Mouse (Mus musculus) gastrocnemius, adult 2 months (tissue): Measurements from ENCODE around the gene Ethe1. TPM values are rescaled to one million over a fixed set of nuclear protein-coding genes. Genes with fewer than 3 reads are reported as not detected.

Experiments used
- DNase-seq: peaks from one replicate; pipeline ENCODE4 v3.0.0; 2022
- H3K27ac ChIP-seq: fragments of 200-600 bp; 2 replicates; pipeline ENCODE4 v1.8.1; 2022; ENCODE audit warnings: mild to moderate bottlenecking
- H3K4me3 ChIP-seq: fragments of 200-600 bp; 2 replicates; pipeline ENCODE4 v1.8.1; 2022; ENCODE audit warnings: mild to moderate bottlenecking, moderate library complexity
- CTCF ChIP-seq: fragments of 200-600 bp; IDR thresholded peaks from 2 replicates; pipeline ENCODE4 v1.8.1; 2022; ENCODE audit warnings: antibody characterized with exemption, mild to moderate bottlenecking, moderate library complexity
- intact Hi-C: fragments of 180-260 bp; cut with DNase I; formaldehyde crosslinking; loops from one replicate; pipeline ENCODE4 v1.15.1; 2025
- long read RNA-seq, 2 experiments: library from polyadenylated mRNA; stranded (forward); transcript quantifications; one replicate each; pipeline ENCODE4 v2.0.0; 2021
- total RNA-seq, 2 experiments: library from RNA; stranded (reverse); gene quantifications; 2 replicates each; pipeline ENCODE4 v1.2.3; 2021

Ethe1 gene
- total RNA-seq, result 10 to 100 TPM; 22.0 to 27.4 TPM
- long read RNA-seq, experiment 1, partial matches to known transcripts, result 57 of 57 reads
- long read RNA-seq, experiment 1, other reads (novel, unspliced or antisense), result 0 of 57 reads
- long read RNA-seq, experiment 2, partial matches to known transcripts, result 75 of 78 reads
- long read RNA-seq, experiment 2, other reads (novel, unspliced or antisense), result 3 of 78 reads

- intact Hi-C loops, result no loop called here
- Histone ChIP-seq H3K4me3 (peak within 1 kb of the TSS; percentile 68), H3K27ac (no peak within 1 kb of the TSS)
- TF ChIP-seq CTCF, result no peak
- DNase-seq, result peak; percentile 71
Measured at GRCm38 (mm10) chr7:24587330-24588105, at the start of gene Ethe1, which contains the start of gene Zfp575. Gene Ethe1, plus strand, starts transcription at chr7:24587543. Gene Zfp575, minus strand, starts transcription at chr7:24587641.

GRCm38 (mm10) chr7:24537591-24537990 is 49.8 kb upstream of the Ethe1 start:
- no peak overlapping the region for H3K4me3 ChIP-seq
- peak; percentile 63 for DNase-seq
- no peak for TF ChIP-seq CTCF
- intact Hi-C loops, result no loop called here
- peak overlapping the region; percentile 12; the same call in 1 of the 2 replicates for H3K27ac ChIP-seq

DNA sequence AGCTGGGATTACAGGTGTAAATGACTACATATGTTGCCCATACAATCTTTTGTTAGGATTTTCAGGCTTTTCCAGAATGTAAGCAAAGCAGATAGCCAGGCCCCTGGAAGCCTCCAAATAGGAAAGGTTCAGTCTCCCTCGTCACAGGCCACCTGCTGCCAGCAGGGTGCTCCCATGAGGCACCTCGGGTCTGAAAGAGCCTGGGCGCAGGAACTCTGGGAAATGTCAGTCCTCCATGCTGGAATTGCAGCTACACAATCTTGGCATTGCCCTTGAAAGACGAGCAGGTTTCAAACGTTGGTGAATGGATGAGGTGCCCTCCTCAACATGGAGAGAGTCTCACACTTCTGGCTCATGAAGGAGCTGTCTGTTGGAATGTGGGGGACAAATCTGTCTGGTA is 49.2 kb upstream of the Ethe1 start:
- H3K27ac ChIP-seq, result no peak overlapping the region; the same call in 1 of the 2 replicates
- peak; percentile 7; the same call in 1 of the 2 replicates for TF ChIP-seq CTCF
- DNase-seq, result no peak
- no peak overlapping the region for H3K4me3 ChIP-seq
- intact Hi-C loops, result no loop called here

DNA sequence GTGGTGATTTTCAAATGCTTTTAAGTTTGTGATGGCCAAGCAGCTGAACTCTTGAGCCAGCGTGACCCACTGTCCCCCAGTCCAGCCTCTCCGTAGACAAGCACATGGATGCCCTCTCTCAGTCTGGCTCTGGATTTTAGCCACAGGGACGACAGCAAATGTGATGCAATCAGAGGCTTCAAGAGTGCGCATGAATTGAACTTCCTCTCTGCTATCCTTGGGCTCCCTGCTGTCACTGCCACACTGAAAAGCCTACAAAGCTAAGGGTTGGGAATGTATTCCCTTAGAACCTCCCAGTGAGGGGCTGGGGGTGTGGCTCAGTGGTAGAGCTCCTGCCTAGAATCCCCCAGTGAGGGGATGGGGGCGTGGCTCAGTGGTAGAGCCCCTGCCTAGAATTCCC is 48.6 kb upstream of the Ethe1 start:
- TF ChIP-seq CTCF, result no peak
- Histone ChIP-seq H3K4me3 (no peak overlapping the region), H3K27ac (no peak overlapping the region)
- DNase-seq, result no peak
- intact Hi-C loops, result no loop called here

DNA sequence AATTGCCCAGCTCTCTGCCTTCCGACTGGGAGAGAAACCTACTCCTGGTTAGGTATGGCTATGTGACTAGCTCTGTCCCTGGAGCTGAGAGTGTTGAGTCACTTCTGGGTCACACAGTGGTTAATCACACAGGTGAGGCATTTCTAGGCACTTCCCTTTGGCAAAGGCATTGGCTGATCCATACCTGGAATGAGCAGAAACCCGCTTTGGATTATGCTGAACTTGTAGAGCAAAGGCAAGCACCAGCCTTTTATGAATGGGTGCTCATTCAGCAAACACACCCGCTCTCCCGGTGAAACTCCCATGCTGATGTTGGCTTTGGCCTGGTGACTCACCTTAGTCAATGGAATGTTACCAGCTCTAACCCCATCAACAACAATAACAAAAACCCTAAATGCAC is 47.7 kb upstream of the Ethe1 start:
- TF ChIP-seq CTCF, result no peak

GRCm38 (mm10) chr7:24544506-24544905 is 42.8 kb upstream of the Ethe1 start:
- Histone ChIP-seq H3K27ac (no peak overlapping the region), H3K4me3 (no peak overlapping the region)
- intact Hi-C loops, result no loop called here
- TF ChIP-seq CTCF, result peak; percentile 30; the same call in 1 of the 2 replicates
- DNase-seq, result no peak

More for the DNA sequence above, 47.7 kb upstream of the Ethe1 start:
- DNase-seq, result no peak
- no peak overlapping the region for H3K27ac ChIP-seq
- no peak overlapping the region for H3K4me3 ChIP-seq
- intact Hi-C loops, result no loop called here

GRCm38 (mm10) chr7:24546068-24546614 is 41.2 kb upstream of the Ethe1 start, which contains the start of the genes Pinlyp and Xrcc1:
Gene Pinlyp, minus strand, starts transcription at chr7:24546118.
Gene Xrcc1, plus strand, starts transcription at chr7:24546289.
- no peak for TF ChIP-seq CTCF
- H3K27ac ChIP-seq, result peak within 1 kb of the TSS; percentile 91
- DNase-seq, result no peak
- intact Hi-C loops, result loop anchor here (5.0 kb wide), 1 partner anchor 64 kb away; the partner anchor contains the start of gene Cadm4
- H3K4me3 ChIP-seq, result peak within 1 kb of the TSS; percentile 89

DNA sequence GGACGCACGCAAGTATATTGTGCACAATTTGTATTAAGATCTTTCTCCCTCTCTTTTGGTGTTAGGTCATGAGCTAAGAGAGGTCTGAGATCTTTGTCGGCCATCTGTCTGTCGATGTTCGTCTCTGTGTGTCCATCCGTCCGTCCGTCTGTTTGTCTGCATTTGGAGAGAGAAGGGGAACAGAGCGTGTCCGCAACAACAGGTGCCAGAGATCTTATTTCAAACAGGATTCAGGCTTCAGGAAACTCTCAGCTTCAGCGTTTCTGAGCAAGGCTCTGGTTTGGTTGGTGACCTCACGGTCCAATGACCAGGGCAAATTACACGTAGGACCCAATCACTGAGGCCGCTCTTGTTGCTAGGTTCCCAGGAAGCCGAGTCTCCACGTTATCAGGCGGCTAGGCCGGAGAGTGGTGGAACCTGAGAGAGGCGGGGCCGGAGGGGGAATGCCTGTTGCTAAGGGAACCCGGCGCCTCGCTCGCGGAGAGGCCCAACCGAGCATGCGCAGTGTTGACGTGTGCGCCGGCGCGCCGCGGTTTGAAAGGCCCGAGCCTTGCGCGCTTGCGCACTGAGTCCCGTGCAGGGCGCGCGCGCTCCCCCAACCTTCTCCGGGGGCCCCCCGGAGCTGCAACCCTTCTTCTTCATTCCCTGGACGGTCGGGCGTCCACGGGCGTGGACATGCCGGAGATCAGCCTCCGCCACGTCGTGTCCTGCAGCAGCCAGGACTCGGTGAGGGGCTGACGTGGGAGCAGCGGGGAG is 40.5 kb upstream of the Ethe1 start:
- TF ChIP-seq CTCF, result 0 out of 2 replicates have a peak, but pooled peaks have one; percentile 1
- peak overlapping the region; percentile 89 for H3K4me3 ChIP-seq
- peak; percentile 100 for DNase-seq
- intact Hi-C loops, result loop anchor here (1.0 to 5.0 kb wide), 2 partner anchors 17 to 65 kb away; partner anchors contain the start of genes Cadm4 and Irgq
- H3K27ac ChIP-seq, result peak overlapping the region; percentile 91

GRCm38 (mm10) chr7:24547534-24548036 is 39.8 kb upstream of the Ethe1 start:
- no peak for DNase-seq
- Histone ChIP-seq H3K4me3 (peak overlapping the region; percentile 89), H3K27ac (peak overlapping the region; percentile 91)
- no peak for TF ChIP-seq CTCF
- intact Hi-C loops, result loop anchor here (1.0 to 5.0 kb wide), 2 partner anchors 17 to 65 kb away; partner anchors contain the start of genes Cadm4 and Irgq

- Histone ChIP-seq H3K4me3 (no peak overlapping the region), H3K27ac (no peak overlapping the region)
- intact Hi-C loops, result no loop called here
- no peak for TF ChIP-seq CTCF
- DNase-seq, result no peak
Measured at GRCm38 (mm10) chr7:24551985-24552759, 35.2 kb upstream of the Ethe1 start.

- intact Hi-C loops, result no loop called here
- no peak for DNase-seq
- Histone ChIP-seq H3K27ac (no peak overlapping the region), H3K4me3 (no peak overlapping the region)
- no peak for TF ChIP-seq CTCF
Measured at GRCm38 (mm10) chr7:24555786-24556185, 31.6 kb upstream of the Ethe1 start.
